Mouse (Mus musculus): ENCODE data around the gene Cmtm2a.
"Not testable (repeated sequence)": the region's sequence is repeated elsewhere in the genome, so short reads cannot be mapped to it uniquely, and the experiment has no call there.

DNA sequence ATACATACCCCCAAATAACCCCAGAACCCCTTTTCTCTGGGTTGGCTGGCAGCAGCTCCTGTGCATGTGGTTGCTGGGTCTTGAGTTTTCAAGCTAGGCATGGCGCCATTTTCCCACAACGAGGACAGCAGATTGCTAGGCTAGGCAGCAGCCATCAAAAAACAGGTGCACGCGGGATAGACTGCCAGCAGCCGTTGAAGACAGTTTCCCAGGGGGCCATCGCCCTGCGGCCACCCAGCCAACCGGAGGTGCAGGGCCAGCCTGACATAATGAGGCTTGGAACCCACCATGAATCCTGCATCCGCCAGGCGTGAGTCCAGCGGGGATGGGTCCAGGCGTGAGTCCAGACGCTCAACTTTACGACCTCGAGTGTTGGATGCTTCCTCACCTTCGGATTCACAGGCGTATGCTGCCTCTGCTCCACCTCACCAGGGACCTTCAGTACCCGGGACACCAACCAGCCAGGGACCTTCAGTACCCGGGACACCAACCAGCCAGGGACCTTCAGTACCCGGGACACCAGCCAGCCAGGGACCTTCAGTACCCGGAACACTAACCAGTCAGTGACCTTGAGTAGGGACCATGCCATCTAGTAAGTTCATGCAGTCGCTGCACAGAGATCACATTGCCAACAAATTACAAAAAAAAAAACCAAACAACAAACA, 28.6 kb downstream of the Cmtm2a start:
- not testable (repeated sequence) for TF ChIP-seq CTCF (IDR thresholded peaks at IDR 0.05; ENCODE audit: low read depth, low read length); POLR2A (IDR thresholded peaks at IDR 0.05; ENCODE audit: extremely low read depth, insufficient read depth, low read length)

Measured in liver, adult 2 months (tissue).